Mouse (Mus musculus) MEL (cell line): ENCODE measurements around the gene Calhm2. TPM values are rescaled to one million over a fixed set of nuclear protein-coding genes. Genes with fewer than 3 reads are reported as not detected.

Experiments used
- DNase-seq: peaks from one replicate; pipeline ENCODE4 v3.0.0; 2011; ENCODE audit warnings: low read depth, low spot score
- H3K27ac ChIP-seq: 2 replicates; pipeline ENCODE4 v1.5.1; 2012; ENCODE audit warnings: low read depth, mild to moderate bottlenecking, control low read depth, low read length, moderate library complexity; ENCODE audit not compliant: control insufficient read depth
- H3K27me3 ChIP-seq, 2 experiments: fragments of 150-350 bp in 1 of 2; sonication (generic) in 1 of 2; 2 replicates each; pipeline ENCODE4 v1.6.1; 2012; ENCODE audit warnings: low read length in 2 of 2, mild to moderate bottlenecking in 2 of 2, improper control_type of control experiment in 1 of 2, moderate library complexity in 1 of 2; ENCODE audit not compliant: insufficient read depth in 2 of 2, control insufficient read depth in 1 of 2
- H3K36me3 ChIP-seq, 2 experiments: 2 replicates each; pipeline ENCODE4 v1.6.1; 2012 to 2014; ENCODE audit warnings: low read length in 2 of 2, improper control_type of control experiment in 1 of 2, inconsistent platforms in 1 of 2, mild to moderate bottlenecking in 1 of 2; ENCODE audit not compliant: insufficient read depth in 2 of 2, control insufficient read depth in 1 of 2
- H3K4me1 ChIP-seq, 2 experiments: fragments of 150-350 bp in 1 of 2; sonication (generic) in 1 of 2; 2 replicates each; pipeline ENCODE4 v1.6.1; 2012; ENCODE audit warnings: low read length in 2 of 2, improper control_type of control experiment in 1 of 2, mild to moderate bottlenecking in 1 of 2; ENCODE audit not compliant: insufficient read depth in 2 of 2, control insufficient read depth in 1 of 2
- H3K4me3 ChIP-seq, 2 experiments: fragments of 150-350 bp in 1 of 2; sonication (generic) in 1 of 2; 2 replicates each; pipeline ENCODE4 v1.5.1; 2012; ENCODE audit warnings: low read depth in 2 of 2, low read length in 2 of 2, mild to moderate bottlenecking in 2 of 2, moderate library complexity in 2 of 2, control low read depth in 1 of 2, improper control_type of control experiment in 1 of 2; ENCODE audit not compliant: control insufficient read depth in 1 of 2, insufficient read depth in 1 of 2
- H3K79me2 ChIP-seq: 2 replicates; pipeline ENCODE4 v1.6.1; 2012; ENCODE audit warnings: mild to moderate bottlenecking, low read length, moderate library complexity; ENCODE audit not compliant: control insufficient read depth, poor library complexity, insufficient read depth
- H3K9ac ChIP-seq: 2 replicates; pipeline ENCODE4 v1.6.1; 2012; ENCODE audit warnings: low read depth, mild to moderate bottlenecking, control low read depth, low read length, moderate library complexity; ENCODE audit not compliant: control insufficient read depth, poor library complexity, severe bottlenecking
- H3K9me3 ChIP-seq: fragments of 150-350 bp; sonication (generic); replicated peaks from 2 replicates; pipeline ENCODE4 v1.6.1; 2012; ENCODE audit warnings: mild to moderate bottlenecking, low read length, improper control_type of control experiment, moderate library complexity; ENCODE audit not compliant: insufficient read depth
- BHLHE40 ChIP-seq: IDR thresholded peaks from 2 replicates; pipeline ENCODE4 v1.6.1; 2012; ENCODE audit warnings: low read depth, mild to moderate bottlenecking, inconsistent platforms, low read length, improper control_type of control experiment, borderline replicate concordance
- CHD1 ChIP-seq: IDR thresholded peaks from 2 replicates; pipeline ENCODE4 v1.6.1; 2012; ENCODE audit warnings: low read depth, mild to moderate bottlenecking, inconsistent platforms, low read length, improper control_type of control experiment
- CTCF ChIP-seq, 3 experiments: IDR thresholded peaks in 2 of 3; conservative IDR thresholded peaks in 1 of 3; 2 replicates each; pipeline ENCODE4 v1.5.1; 2011 to 2012; ENCODE audit warnings: low read length in 3 of 3, low read depth in 2 of 3, mild to moderate bottlenecking in 2 of 3, improper control_type of control experiment in 1 of 3, inconsistent platforms in 1 of 3, mixed read lengths in 1 of 3, moderate library complexity in 1 of 3; ENCODE audit not compliant: control insufficient read depth in 1 of 3, insufficient read depth in 1 of 3, poor library complexity in 1 of 3, severe bottlenecking in 1 of 3
- E2F4 ChIP-seq: IDR thresholded peaks from 2 replicates; pipeline ENCODE4 v1.6.1; 2011; ENCODE audit warnings: low read depth, low read length, improper control_type of control experiment, borderline replicate concordance
- ELF1 ChIP-seq: IDR thresholded peaks from 2 replicates; pipeline ENCODE4 v1.6.1; 2014; ENCODE audit warnings: low read depth, mild to moderate bottlenecking, inconsistent platforms, low read length, improper control_type of control experiment, moderate library complexity
- EP300 ChIP-seq, 2 experiments: IDR thresholded peaks; 2 replicates each; pipeline ENCODE4 v1.6.1; 2011; ENCODE audit warnings: improper control_type of control experiment in 2 of 2, low read length in 2 of 2, low read depth in 1 of 2, mild to moderate bottlenecking in 1 of 2
- ETS1 ChIP-seq: IDR thresholded peaks from 2 replicates; pipeline ENCODE4 v1.6.1; 2012; ENCODE audit warnings: low read depth, mild to moderate bottlenecking, inconsistent platforms, low read length, improper control_type of control experiment, moderate library complexity
- GATA1 ChIP-seq: IDR thresholded peaks from 2 replicates; pipeline ENCODE4 v1.6.1; 2011; ENCODE audit warnings: low read depth, low read length, improper control_type of control experiment
- HCFC1 ChIP-seq: IDR thresholded peaks from 2 replicates; pipeline ENCODE4 v1.6.1; 2012; ENCODE audit warnings: low read depth, mild to moderate bottlenecking, inconsistent platforms, low read length, improper control_type of control experiment, moderate library complexity
- JUND ChIP-seq: IDR thresholded peaks from 2 replicates; pipeline ENCODE4 v1.6.1; 2011; ENCODE audit warnings: low read depth, mild to moderate bottlenecking, improper control_type of control experiment, low read length
- MAX ChIP-seq: IDR thresholded peaks from 2 replicates; pipeline ENCODE4 v1.6.1; 2011; ENCODE audit warnings: low read length, improper control_type of control experiment
- MAZ ChIP-seq: IDR thresholded peaks from 2 replicates; pipeline ENCODE4 v1.6.1; 2012; ENCODE audit warnings: low read depth, mild to moderate bottlenecking, inconsistent platforms, low read length, improper control_type of control experiment
- MXI1 ChIP-seq: IDR thresholded peaks from 2 replicates; pipeline ENCODE4 v1.6.1; 2011; ENCODE audit warnings: mild to moderate bottlenecking, low read depth, low read length, improper control_type of control experiment
- MYB ChIP-seq: IDR thresholded peaks from 2 replicates; pipeline ENCODE4 v1.6.1; 2011; ENCODE audit warnings: mild to moderate bottlenecking, low read depth, low read length, improper control_type of control experiment
- MYC ChIP-seq: IDR thresholded peaks from 2 replicates; pipeline ENCODE4 v1.6.1; 2011; ENCODE audit warnings: low read depth, mild to moderate bottlenecking, low read length, improper control_type of control experiment, moderate library complexity
- NELFE ChIP-seq: IDR thresholded peaks from 2 replicates; pipeline ENCODE4 v1.6.1; 2011; ENCODE audit warnings: low read depth, low read length, improper control_type of control experiment
- POLR2A ChIP-seq, 2 experiments: IDR thresholded peaks; 2 replicates each; pipeline ENCODE4 v1.6.1; 2011 to 2012; ENCODE audit warnings: low read length in 2 of 2, mild to moderate bottlenecking in 2 of 2, control low read depth in 1 of 2, improper control_type of control experiment in 1 of 2, low read depth in 1 of 2, moderate library complexity in 1 of 2; ENCODE audit not compliant: control insufficient read depth in 1 of 2, insufficient read depth in 1 of 2, poor library complexity in 1 of 2
- RAD21 ChIP-seq: IDR thresholded peaks from 2 replicates; pipeline ENCODE4 v1.6.1; 2011; ENCODE audit warnings: mild to moderate bottlenecking, low read depth, low read length, improper control_type of control experiment
- SIN3A ChIP-seq: IDR thresholded peaks from 2 replicates; pipeline ENCODE4 v1.6.1; 2012; ENCODE audit warnings: low read length, improper control_type of control experiment, inconsistent platforms
- SMC3 ChIP-seq: IDR thresholded peaks from 2 replicates; pipeline ENCODE4 v1.6.1; 2011; ENCODE audit warnings: low read depth, low read length, improper control_type of control experiment
- TBP ChIP-seq: IDR thresholded peaks from 2 replicates; pipeline ENCODE4 v1.8.0; 2011; ENCODE audit warnings: low read depth, low read length, improper control_type of control experiment
- TCF12 ChIP-seq: IDR thresholded peaks from 2 replicates; pipeline ENCODE4 v1.6.1; 2014; ENCODE audit warnings: low read depth, mild to moderate bottlenecking, inconsistent platforms, low read length, improper control_type of control experiment, moderate library complexity
- UBTF ChIP-seq: IDR thresholded peaks from 2 replicates; pipeline ENCODE4 v1.6.1; 2012; ENCODE audit warnings: low read depth, mild to moderate bottlenecking, inconsistent platforms, low read length, improper control_type of control experiment, moderate library complexity, borderline replicate concordance; ENCODE audit not compliant: insufficient read depth
- USF1 ChIP-seq: IDR thresholded peaks from 2 replicates; pipeline ENCODE4 v1.6.1; 2014; ENCODE audit warnings: low read depth, mild to moderate bottlenecking, inconsistent platforms, low read length, improper control_type of control experiment, moderate library complexity
- USF2 ChIP-seq, 2 experiments: IDR thresholded peaks; 2 replicates each; pipeline ENCODE4 v1.6.1; 2011 to 2012; ENCODE audit warnings: improper control_type of control experiment in 2 of 2, low read length in 2 of 2, borderline replicate concordance in 1 of 2, inconsistent platforms in 1 of 2, low read depth in 1 of 2, mild to moderate bottlenecking in 1 of 2; ENCODE audit not compliant: insufficient read depth in 1 of 2
- ZC3H11A ChIP-seq: IDR thresholded peaks from 2 replicates; pipeline ENCODE4 v1.6.1; 2012; ENCODE audit warnings: low read depth, mild to moderate bottlenecking, inconsistent platforms, low read length, improper control_type of control experiment
- ZKSCAN1 ChIP-seq: IDR thresholded peaks from 2 replicates; pipeline ENCODE4 v1.6.1; 2012; ENCODE audit warnings: low read depth, mild to moderate bottlenecking, inconsistent platforms, low read length, improper control_type of control experiment, moderate library complexity
- ZNF384 ChIP-seq: IDR thresholded peaks from 2 replicates; pipeline ENCODE4 v1.6.1; 2012; ENCODE audit warnings: low read depth, mild to moderate bottlenecking, inconsistent platforms, low read length, improper control_type of control experiment
- polyA plus RNA-seq, 2 experiments: library from polyadenylated mRNA; stranded (reverse) in 1 of 2; unstranded in 1 of 2; fragments of >175 nt in 1 of 2; fragments of >200 nt in 1 of 2; gene quantifications; 2 replicates each; pipeline versions ENCODE4 v1.2.1 to v1.2.4; 2012; ENCODE audit warnings: low replicate concordance in 2 of 2, low read depth in 1 of 2; ENCODE audit not compliant: insufficient read length in 2 of 2, insufficient read depth in 1 of 2, missing spikeins in 1 of 2
- total RNA-seq: library from RNA; depleted of rRNA; stranded (reverse); fragments of 300-350 nt; gene quantifications from 2 replicates; pipeline ENCODE4 v1.2.3, GENCODE M21; 2012

Calhm2 gene
- total and polyA plus RNA-seq, 3 experiments: 11.1 to 11.2 TPM; not detected in 1

- DNase-seq: peak; percentile 65
- no peaks in the 10 kb centered on the region for H3K79me2 ChIP-seq
- no peak overlapping the region for H3K27ac ChIP-seq
- H3K9ac ChIP-seq: no peak overlapping the region
- H3K4me3 ChIP-seq: no peak overlapping the region
- H3K36me3 ChIP-seq: no peaks in the 10 kb centered on the region
- no peaks in the 10 kb centered on the region for H3K9me3 ChIP-seq
- peak; percentile 46 for TF ChIP-seq RAD21
- TF ChIP-seq GATA1: peak; percentile 16; the same call in 1 of the 2 replicates
- peak; percentile 68 for TF ChIP-seq MYC
- no peak for TF ChIP-seq ETS1
- TF ChIP-seq MAZ: no peak
- TF ChIP-seq E2F4: no peak
- TF ChIP-seq SMC3: peak; percentile 60
- peak; percentile 31; the same call in 1 of the 2 replicates for TF ChIP-seq MAX
- TF ChIP-seq BHLHE40: no peak
- TF ChIP-seq ZC3H11A: peak; percentile 24; the same call in 1 of the 2 replicates
- peak; percentile 66 for TF ChIP-seq USF1
- peak; percentile 51 to 71 (median 70); a peak in 5 of 6 replicates for TF ChIP-seq CTCF (IDR thresholded peaks at IDR 0.05 in 2 of 3, conservative IDR thresholded peaks at IDR 0.05 in 1 of 3; ENCODE audit: control insufficient read depth in 1 of 3, insufficient read depth in 1 of 3, low read depth in 2 of 3, low read length in 3 of 3, poor library complexity in 1 of 3, severe bottlenecking in 1 of 3)
- H3K27me3 ChIP-seq: peaks cover 0 to 1% of the 10 kb centered on the region in 2 experiments; a peak in 3 of 4 replicates
- H3K4me1 ChIP-seq: no peaks in the 10 kb centered on the region
These were observed 36.4 kb upstream of the Calhm2 start for GRCm38 (mm10) chr19:47174515-47174914.

DNA sequence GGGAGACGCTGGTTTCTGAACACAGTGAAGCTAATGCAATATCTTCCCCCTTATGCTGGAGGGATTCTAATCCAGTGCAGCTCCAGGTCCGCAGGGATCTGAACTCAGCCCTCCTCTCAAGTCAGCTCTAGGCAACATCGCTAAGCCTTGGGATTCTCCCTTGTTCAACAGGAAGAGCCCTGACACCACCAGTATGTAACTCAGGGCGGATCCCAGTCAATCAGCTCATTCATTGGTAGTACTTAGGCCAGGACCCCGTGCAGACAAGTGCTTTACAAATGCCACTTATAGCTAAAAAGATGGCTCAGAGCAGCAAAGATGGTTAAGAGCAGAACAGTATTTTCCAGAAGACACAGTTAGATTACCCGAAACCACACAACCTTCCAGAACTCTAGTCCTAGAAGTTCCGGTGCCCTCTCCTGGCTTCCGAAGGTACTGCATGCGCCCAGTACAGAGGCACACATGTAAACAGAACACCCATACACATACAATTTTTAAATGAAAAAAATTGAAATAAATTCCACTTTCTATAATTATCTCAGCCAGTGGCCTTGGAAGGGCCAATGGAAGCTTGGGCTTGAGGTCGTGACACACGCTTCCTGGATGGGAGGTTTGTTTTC, 30.8 kb upstream of the Calhm2 start:
- H3K27me3 ChIP-seq: no peaks in the 10 kb centered on the region
- no peaks in the 10 kb centered on the region; a peak in 1 of 4 replicates for H3K4me1 ChIP-seq
- H3K36me3 ChIP-seq: peaks cover 0 to 3% of the 10 kb centered on the region in 2 experiments; a peak in 2 of 4 replicates
- H3K9me3 ChIP-seq: no peaks in the 10 kb centered on the region
- peak overlapping the region; percentile 66 for H3K9ac ChIP-seq
- H3K79me2 ChIP-seq: no peaks in the 10 kb centered on the region; the same call in 1 of the 2 replicates
- H3K4me3 ChIP-seq: peak overlapping the region; percentile 59 to 73
- H3K27ac ChIP-seq: peak overlapping the region; percentile 46
- peak; percentile 97 for DNase-seq
- 0 out of 2 replicates have a peak, but pooled peaks have one; percentile 56 for TF ChIP-seq MAX
- TF ChIP-seq USF1: no peak
- no peak for TF ChIP-seq NELFE
- TF ChIP-seq MYB: no peak
- peak; percentile 78 for TF ChIP-seq MXI1
- TF ChIP-seq ELF1: peak; percentile 68; the same call in 1 of the 2 replicates
- TF ChIP-seq USF2 (IDR thresholded peaks at IDR 0.05; ENCODE audit: borderline replicate concordance in 1 of 2, insufficient read depth in 1 of 2, low read depth in 1 of 2, low read length in 2 of 2): no peak
- peak; percentile 33; the same call in 1 of the 2 replicates for TF ChIP-seq TBP
- peak; percentile 42; the same call in 1 of the 2 replicates for TF ChIP-seq TCF12
- no peak for TF ChIP-seq GATA1
- TF ChIP-seq SMC3: peak; percentile 88
- TF ChIP-seq POLR2A (IDR thresholded peaks at IDR 0.05; ENCODE audit: control insufficient read depth in 1 of 2, insufficient read depth in 1 of 2, low read depth in 1 of 2, low read length in 2 of 2, poor library complexity in 1 of 2): 0 out of 4 replicates have a peak, but pooled peaks of 1 of the 2 experiments have one; percentile 16
- peak; percentile 70 for TF ChIP-seq ZC3H11A
- TF ChIP-seq JUND: no peak
- 0 out of 2 replicates have a peak, but pooled peaks have one; percentile 26 for TF ChIP-seq CHD1
- TF ChIP-seq MYC: peak; percentile 64; the same call in 1 of the 2 replicates
- TF ChIP-seq BHLHE40: peak; percentile 52; the same call in 1 of the 2 replicates
- peak; percentile 88 to 99 (median 96) for TF ChIP-seq CTCF (IDR thresholded peaks at IDR 0.05 in 2 of 3, conservative IDR thresholded peaks at IDR 0.05 in 1 of 3; ENCODE audit: control insufficient read depth in 1 of 3, insufficient read depth in 1 of 3, low read depth in 2 of 3, low read length in 3 of 3, poor library complexity in 1 of 3, severe bottlenecking in 1 of 3)
- TF ChIP-seq HCFC1: peak; percentile 62
- TF ChIP-seq SIN3A: peak; percentile 86
- TF ChIP-seq UBTF: no peak
- no peak; the same call in 1 of the 2 replicates for TF ChIP-seq ETS1
- TF ChIP-seq ZNF384: peak; percentile 48; the same call in 1 of the 2 replicates
- no peak for TF ChIP-seq EP300 (IDR thresholded peaks at IDR 0.05; ENCODE audit: low read depth in 1 of 2, low read length in 2 of 2)
- no peak for TF ChIP-seq ZKSCAN1
